Mouse (Mus musculus): Measurements from ENCODE around the gene Rpgrip1. TPM values are rescaled to one million over a fixed set of nuclear protein-coding genes. Genes with fewer than 3 reads are reported as not detected.
"Not testable (repeated sequence)": the region's sequence is repeated elsewhere in the genome, so short reads cannot be mapped to it uniquely, and the experiment has no call there.

Gene Rpgrip1
- total RNA-seq (2021) = under 1 TPM in 1 of 2 experiments, not detected in 1; 0.25 TPM
- long read RNA-seq, experiment 1 = 0 reads
- long read RNA-seq, experiment 2, partial matches to known transcripts = 0 of 1 reads
- long read RNA-seq, experiment 2, other reads (novel, unspliced or antisense) = 1 of 1 reads

GRCm38 (mm10) chr14:52110346-52110745 lies at the start of gene Rpgrip1:
TSS of gene Rpgrip1 (plus strand) at chr14:52110704.
- no peak for DNase-seq
- intact Hi-C loops (cut with DNase I; ENCODE audit: low total_unique reads) = no loop called here

GRCm38 (mm10) chr14:52060800-52061199 lies 49.7 kb upstream of the Rpgrip1 start:
- no peak for DNase-seq
- intact Hi-C loops (cut with DNase I; ENCODE audit: low total_unique reads) = no loop called here

- intact Hi-C loops (cut with DNase I; ENCODE audit: low total_unique reads) = no loop called here
- no peak for DNase-seq
These were observed 48.7 kb upstream of the Rpgrip1 start for GRCm38 (mm10) chr14:52061798-52062197.

- no peak for DNase-seq
- intact Hi-C loops (cut with DNase I; ENCODE audit: low total_unique reads) = no loop called here
These were observed 44.4 kb upstream of the Rpgrip1 start for GRCm38 (mm10) chr14:52066135-52066534.

GRCm38 (mm10) chr14:52071599-52072137 lies 38.8 kb upstream of the Rpgrip1 start:
- no peak for DNase-seq
- intact Hi-C loops (cut with DNase I; ENCODE audit: low total_unique reads) = no loop called here

- intact Hi-C loops (cut with DNase I; ENCODE audit: low total_unique reads) = no loop called here
- DNase-seq = no peak
These were observed 27.4 kb upstream of the Rpgrip1 start for GRCm38 (mm10) chr14:52083083-52083482.

- intact Hi-C loops (cut with DNase I; ENCODE audit: low total_unique reads) = loop anchor here (10.0 kb wide), 1 partner anchor 200 kb away; the partner anchor contains the start of gene Slc39a2
- DNase-seq = no peak
These were observed 16.0 kb upstream of the Rpgrip1 start for GRCm38 (mm10) chr14:52094533-52094932.

GRCm38 (mm10) chr14:52097191-52097590 lies 13.3 kb upstream of the Rpgrip1 start:
- intact Hi-C loops (cut with DNase I; ENCODE audit: low total_unique reads) = loop anchor here (10.0 kb wide), 1 partner anchor 202 kb away; the partner anchor contains the start of gene Slc39a2
- not testable (repeated sequence) for DNase-seq

GRCm38 (mm10) chr14:52098387-52098786 lies 12.1 kb upstream of the Rpgrip1 start:
- intact Hi-C loops (cut with DNase I; ENCODE audit: low total_unique reads) = loop anchor here (10.0 kb wide), 1 partner anchor 204 kb away; the partner anchor contains the start of gene Slc39a2
- not testable (repeated sequence) for DNase-seq

- intact Hi-C loops (cut with DNase I; ENCODE audit: low total_unique reads) = loop anchor here (10.0 kb wide), 1 partner anchor 205 kb away; the partner anchor contains the start of gene Slc39a2
- no peak for DNase-seq
These were observed 10.9 kb upstream of the Rpgrip1 start for GRCm38 (mm10) chr14:52099563-52099962.

- DNase-seq = no peak
- intact Hi-C loops (cut with DNase I; ENCODE audit: low total_unique reads) = no loop called here
These were observed 10.1 kb upstream of the Rpgrip1 start for GRCm38 (mm10) chr14:52100170-52100960.

- intact Hi-C loops (cut with DNase I; ENCODE audit: low total_unique reads) = no loop called here
- no peak for DNase-seq
These were observed 9.0 kb upstream of the Rpgrip1 start for GRCm38 (mm10) chr14:52101285-52102157.

GRCm38 (mm10) chr14:52103474-52103855 lies 7.0 kb upstream of the Rpgrip1 start:
- peak; percentile 76 for DNase-seq
- intact Hi-C loops (cut with DNase I; ENCODE audit: low total_unique reads) = no loop called here

GRCm38 (mm10) chr14:52103856-52104676 lies 6.4 kb upstream of the Rpgrip1 start, which contains the start of gene Hnrnpc:
TSS of gene Hnrnpc (minus strand) at chr14:52104028.
- peak; percentile 100 for DNase-seq
- intact Hi-C loops (cut with DNase I; ENCODE audit: low total_unique reads) = no loop called here

- intact Hi-C loops (cut with DNase I; ENCODE audit: low total_unique reads) = no loop called here
- peak; percentile 14 for DNase-seq
These were observed 5.7 kb upstream of the Rpgrip1 start for GRCm38 (mm10) chr14:52104677-52105285.

GRCm38 (mm10) chr14:52105308-52105707 lies 5.2 kb upstream of the Rpgrip1 start:
- intact Hi-C loops (cut with DNase I; ENCODE audit: low total_unique reads) = no loop called here
- DNase-seq = no peak

- peak; percentile 40 for DNase-seq
- intact Hi-C loops (cut with DNase I; ENCODE audit: low total_unique reads) = no loop called here
These were observed 3.8 kb upstream of the Rpgrip1 start for GRCm38 (mm10) chr14:52106741-52107140.

- intact Hi-C loops (cut with DNase I; ENCODE audit: low total_unique reads) = no loop called here
- DNase-seq = no peak
These were observed 2.5 kb upstream of the Rpgrip1 start for GRCm38 (mm10) chr14:52108025-52108424.

Measured in gastrocnemius, postnatal 14 days (tissue).